Mouse (Mus musculus): ENCODE data around the gene Tmem136.
A peak's percentile ranks its signal among the peaks of the same experiment; 100 is the strongest.
"Not testable (repeated sequence)": the region's sequence is repeated elsewhere in the genome, so short reads cannot be mapped to it uniquely, and the experiment has no call there.

Gene Tmem136

DNA sequence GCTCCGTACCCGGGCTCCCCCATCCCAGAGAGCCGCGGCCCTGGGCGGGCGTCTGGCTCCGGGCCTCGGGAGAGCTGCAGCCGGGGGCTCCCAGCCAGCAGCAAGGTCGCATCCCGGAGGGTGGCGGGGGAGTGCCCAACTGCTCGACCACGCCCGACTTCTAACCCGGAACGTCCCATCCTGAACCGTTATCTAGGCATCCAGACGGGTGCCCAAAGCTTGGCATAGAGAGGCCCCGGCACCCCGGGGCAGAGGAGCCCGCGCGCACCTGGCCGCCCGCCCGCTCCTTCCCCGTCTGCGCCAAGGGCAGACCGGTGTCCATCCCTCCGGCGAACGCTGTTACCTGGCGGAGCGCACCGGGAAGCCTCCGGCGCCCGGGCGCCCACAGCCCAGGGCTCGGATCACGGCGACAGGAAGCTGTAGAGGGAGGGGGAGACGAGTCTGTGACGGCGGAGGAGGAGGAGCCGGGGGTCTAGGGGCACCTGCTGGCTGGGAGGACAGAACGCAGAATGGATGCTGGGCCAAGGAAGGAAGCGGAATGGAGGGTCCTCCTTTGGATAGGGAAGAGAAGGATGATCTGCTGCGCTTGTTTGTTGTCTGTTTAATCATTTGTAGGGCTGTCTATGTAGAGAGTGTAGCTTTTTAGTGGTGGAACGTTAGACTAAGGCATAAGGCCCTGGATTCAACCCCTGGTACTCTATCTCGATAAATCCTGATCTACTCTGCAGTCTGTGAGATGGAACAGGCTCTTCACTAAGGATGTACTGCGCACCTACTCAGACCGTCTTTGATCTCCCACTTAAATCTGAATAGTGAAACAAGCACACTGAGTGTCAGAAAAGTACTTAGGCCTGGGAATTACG lies at the start of gene Tmem136:
Tmem136 (minus strand) TSS at position 437 of the 863 bp plus-strand sequence.
- peak in 1 of 2 experiments; percentile 14 for DNase-seq (ENCODE audit: low spot score in 2 of 2)

DNA sequence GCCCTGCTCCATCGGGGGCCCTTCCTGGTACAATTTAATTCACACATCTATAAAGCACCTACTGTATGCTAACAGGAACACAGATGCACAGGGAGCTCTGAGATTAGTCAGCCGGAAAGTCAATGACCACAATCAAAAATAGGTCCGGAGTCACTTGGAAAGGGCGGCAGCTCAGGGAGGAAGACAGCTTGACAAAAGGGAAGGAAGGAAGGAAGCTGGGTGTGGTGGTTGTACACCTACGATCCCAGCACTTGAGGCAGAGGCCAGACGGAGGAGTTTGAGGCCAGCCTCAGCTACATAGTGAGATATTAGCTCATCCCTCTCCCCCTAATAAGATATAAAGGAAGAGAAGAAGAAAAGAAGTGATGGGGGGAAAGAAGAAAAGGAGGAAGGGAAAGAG lies 39.6 kb upstream of the Tmem136 start:
- DNase-seq (ENCODE audit: low spot score in 2 of 2): no peak

- DNase-seq (ENCODE audit: low spot score in 2 of 2): no peak
Measured at GRCm38 (mm10) chr9:43151779-43152178, 35.4 kb upstream of the Tmem136 start.

DNA sequence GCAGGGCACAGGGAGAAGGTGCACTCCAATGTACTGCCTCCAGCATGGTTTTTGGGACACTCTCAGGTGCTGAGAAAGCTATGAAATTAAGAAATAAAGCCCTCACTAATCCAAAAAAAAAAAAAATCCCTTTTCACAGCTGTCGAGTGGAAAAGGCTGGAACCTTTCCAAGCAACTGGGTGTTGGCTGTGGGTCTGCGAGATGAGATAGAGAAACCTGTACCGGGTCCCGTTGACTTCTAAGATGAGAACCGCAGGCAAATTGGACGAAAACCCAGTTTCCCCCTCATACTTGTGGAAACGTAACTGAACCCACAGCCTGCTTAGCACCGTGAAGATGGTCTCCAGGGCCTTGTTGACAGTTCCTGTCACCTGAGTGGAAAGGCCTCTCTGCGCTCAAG lies 34.6 kb upstream of the Tmem136 start:
- no peak for DNase-seq (ENCODE audit: low spot score in 2 of 2)

GRCm38 (mm10) chr9:43150075-43150474 lies 33.7 kb upstream of the Tmem136 start:
- DNase-seq (ENCODE audit: low spot score in 2 of 2): no peak

DNA sequence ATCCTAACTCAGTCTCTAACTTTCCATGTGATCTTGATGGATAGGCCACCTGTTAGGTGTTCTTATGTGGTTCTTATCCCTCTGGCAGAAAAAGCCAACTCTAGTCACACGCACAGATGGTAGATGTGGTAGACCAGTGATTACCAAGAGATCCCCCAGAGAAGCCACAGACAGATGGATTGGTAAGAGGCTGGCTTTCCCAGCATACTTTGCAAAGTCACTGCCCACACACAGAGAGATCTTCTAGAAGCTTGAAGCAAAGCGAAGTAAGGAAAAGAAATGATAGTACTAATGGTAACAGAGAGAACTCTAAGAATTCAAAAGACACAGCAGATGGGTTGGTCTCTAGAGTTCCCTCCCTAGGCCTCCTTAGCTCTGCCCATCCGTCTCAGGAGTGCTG lies 33.1 kb upstream of the Tmem136 start:
- no peak for DNase-seq (ENCODE audit: low spot score in 2 of 2)

DNA sequence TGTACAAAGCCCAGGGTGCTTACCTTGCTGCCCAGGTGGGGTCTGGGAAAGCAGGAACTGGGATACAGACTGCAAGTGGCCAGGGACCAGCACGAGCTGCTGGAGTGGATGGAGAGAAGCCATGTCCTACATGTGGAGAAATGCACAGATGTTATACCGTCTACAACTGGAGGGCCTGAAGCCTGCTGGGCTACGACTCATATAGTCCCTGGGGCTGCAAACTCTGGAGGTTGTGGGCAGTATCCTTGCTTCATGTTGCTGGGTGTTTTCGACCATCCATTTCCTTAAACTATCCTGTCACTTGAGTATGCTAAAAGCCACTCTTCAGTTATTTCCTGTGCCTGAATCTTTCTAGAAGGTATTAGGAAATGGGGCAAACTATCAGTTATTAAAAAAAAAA lies 28.8 kb upstream of the Tmem136 start:
- DNase-seq (ENCODE audit: low spot score in 2 of 2): no peak

GRCm38 (mm10) chr9:43144206-43144810 lies 27.9 kb upstream of the Tmem136 start:
- DNase-seq (ENCODE audit: low spot score in 2 of 2): no peak

DNA sequence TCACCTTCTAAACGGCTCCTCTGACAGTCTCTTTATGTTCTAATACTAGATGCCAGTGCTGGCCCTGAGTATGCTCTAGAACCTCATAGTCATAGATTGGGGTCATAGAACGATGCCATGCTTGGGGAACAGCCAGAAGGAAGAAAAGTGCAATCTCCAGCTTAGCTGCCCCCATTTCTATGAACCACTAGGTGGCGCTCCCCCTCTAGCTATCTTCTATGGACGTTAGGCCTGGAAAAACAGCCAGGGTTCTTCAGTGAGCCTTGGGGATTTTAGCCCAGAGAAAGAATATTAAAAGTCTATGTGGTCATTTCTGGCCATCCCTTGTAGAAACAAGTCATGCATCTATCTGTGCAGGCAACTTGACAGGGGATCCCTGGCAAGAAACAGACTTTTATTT lies 25.5 kb upstream of the Tmem136 start:
- DNase-seq (ENCODE audit: low spot score in 2 of 2): peak in 1 of 2 experiments; percentile 45

DNA sequence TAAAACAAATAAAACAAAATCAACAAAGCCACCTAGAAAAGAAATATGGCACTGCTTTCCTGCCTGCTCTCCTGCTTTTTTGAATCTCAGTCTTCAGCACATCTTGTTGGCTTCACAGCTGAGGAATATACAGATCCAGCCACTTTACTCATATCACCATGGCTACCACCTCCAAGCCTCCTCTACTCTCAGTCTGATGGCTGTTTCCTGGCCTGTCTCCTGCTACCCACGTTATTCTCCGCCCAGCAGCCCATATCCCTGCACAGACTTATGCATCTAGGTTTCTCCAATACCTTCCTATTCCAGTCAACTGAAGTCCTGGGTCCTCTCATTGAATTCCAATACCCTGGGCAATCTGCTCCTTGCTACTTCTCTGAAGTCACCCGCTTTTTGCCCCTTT lies 17.2 kb upstream of the Tmem136 start:
- no peak for DNase-seq (ENCODE audit: low spot score in 2 of 2)

DNA sequence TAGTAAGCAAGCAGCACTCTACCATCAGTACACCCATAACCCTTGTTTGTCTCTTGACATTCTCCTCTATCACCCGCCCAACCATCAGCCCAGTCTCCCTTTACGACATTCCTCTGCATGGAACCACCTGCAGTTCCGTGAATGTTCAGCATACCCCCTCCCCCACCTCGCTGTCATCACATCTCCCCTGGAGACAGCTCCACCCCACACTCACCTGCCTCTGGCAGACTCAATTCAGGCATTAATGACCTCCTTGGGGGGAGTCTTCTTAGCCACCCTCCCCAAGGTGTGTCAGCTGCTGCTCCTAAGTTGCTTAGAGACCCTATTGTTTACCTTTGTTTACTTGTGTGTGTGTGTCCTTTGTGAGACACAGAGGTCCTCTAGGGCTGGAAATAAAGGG lies 16.0 kb upstream of the Tmem136 start:
- DNase-seq (ENCODE audit: low spot score in 2 of 2): no peak

- no peak for DNase-seq (ENCODE audit: low spot score in 2 of 2)
Measured at GRCm38 (mm10) chr9:43131940-43132339, 15.6 kb upstream of the Tmem136 start.

DNA sequence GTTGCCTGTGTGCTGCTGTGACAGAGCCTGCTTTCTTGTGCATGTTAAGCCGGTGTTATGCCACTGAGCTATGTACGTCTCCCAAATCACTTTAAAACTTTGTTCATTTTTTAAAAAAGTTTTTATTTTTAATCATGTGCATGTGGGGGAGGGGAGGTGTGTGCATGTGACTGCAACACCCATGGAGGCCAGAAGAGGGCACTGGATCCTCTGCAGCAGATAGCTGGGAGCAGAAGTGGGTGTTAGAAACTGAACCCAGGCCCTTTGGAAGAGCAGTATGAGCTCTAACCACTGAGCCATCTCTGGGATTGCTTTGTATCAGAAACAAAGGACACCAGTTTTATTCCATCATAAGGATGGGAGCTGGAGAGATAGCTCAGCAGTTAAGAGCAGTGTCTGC lies 14.3 kb upstream of the Tmem136 start:
- DNase-seq (ENCODE audit: low spot score in 2 of 2): no peak

DNA sequence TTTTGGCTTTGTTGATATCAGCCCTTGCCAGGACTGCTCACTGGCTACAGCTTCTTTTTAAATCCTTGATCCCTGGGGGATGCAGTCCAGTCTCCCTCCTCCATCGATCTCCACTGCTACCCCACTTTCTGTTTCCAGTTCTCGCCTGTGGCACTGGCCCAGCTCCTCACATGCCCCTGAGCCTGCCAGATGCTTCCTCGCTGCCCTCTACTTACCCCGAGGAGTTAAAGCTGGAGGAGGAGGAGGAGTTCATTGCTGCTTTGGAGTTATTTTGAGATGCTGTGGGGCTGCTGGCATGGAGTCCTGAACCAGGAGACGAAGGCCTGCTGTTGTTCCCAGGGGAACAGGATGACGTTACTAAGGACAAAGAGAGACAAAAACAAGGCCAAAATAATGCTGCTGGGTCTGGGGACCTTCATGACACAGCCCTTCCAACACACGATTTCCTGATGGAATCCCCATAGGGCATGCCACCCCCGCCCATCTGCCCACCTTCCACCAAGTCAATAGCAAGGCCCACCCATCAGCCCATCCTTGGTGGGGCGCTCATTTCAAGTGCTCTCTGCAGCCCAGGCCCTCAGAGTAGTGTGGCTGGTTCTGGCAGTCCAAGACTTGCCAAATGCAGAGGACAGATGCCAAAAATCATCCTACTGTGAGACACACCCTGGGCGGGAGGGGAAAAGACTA lies 10.9 kb upstream of the Tmem136 start:
- no peak for DNase-seq (ENCODE audit: low spot score in 2 of 2)

- DNase-seq (ENCODE audit: low spot score in 2 of 2): no peak
Measured at GRCm38 (mm10) chr9:43122379-43122778, 6.0 kb upstream of the Tmem136 start.

GRCm38 (mm10) chr9:43121948-43122347 lies 5.6 kb upstream of the Tmem136 start:
- not testable (repeated sequence) for DNase-seq (ENCODE audit: low spot score in 2 of 2)

DNA sequence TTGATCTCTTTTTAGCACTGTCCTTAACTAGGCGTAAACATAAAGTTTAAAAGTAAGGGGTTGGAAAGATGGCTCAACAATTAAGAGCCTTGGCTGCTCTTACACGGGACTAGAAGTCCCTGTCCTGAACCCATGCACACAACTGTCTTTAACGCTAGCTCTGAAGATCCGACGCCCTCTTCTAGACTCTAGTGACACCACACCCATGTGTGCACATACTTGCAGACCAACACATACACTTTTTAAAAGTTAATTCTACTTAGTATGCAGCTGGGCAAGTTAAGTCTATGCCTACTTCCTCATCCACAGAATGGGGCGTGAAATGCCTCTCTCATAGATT lies 597 bp upstream of the Tmem136 start:
- no peak for DNase-seq (ENCODE audit: low spot score in 2 of 2)

DNA sequence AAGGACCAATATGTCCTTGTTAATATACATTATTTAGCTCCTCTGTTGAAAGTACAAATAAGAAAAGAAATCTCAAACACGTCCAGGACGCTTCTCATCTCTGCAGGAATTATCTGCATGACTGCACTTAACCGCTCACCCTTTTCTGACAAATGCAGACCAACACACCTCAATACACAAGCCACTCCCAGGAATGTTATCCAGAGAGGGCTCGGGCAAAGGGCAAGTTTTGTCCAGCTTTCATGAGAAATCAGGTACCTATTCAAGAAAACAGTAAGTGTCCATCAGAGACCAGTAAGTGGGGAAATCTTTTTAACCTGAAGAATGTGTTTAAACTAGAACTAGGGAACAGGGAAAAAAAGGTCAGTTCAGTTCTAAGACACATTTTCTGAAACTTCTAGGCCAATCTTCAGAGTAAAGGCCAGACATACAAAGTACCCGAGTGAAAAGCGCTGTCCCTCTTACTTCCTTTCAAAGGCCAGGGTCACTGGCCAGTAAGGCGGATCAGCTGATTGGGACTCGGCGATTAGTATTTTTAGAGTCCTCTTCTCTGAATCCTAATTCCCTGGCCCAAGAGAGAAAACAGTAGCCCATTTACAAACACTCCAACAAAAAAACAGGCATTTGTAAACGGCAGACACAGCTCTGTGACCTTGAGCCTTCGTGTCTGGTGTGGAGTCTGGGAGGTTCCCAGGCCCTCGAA lies 788 bp downstream of the Tmem136 start:
- DNase-seq (ENCODE audit: low spot score in 2 of 2): no peak

DNA sequence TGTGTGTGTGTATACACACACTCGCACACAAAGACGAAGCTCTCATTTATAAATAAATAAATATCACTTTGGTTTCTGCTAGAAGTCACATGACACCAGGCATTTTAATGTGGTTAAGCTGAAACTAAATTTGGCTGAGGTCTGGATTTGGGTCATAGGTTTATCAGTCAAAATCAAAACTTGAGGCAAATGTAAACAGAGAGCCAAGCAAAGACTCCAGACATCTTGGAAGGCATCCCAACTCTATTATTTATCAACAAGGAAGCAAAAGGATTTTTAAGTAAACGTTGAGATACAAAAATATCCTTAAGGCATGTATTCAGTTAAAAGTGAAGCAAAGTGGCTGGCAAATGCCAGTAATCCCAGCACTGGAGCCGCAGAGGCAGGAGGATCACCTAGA lies 1.5 kb downstream of the Tmem136 start:
- no peak for DNase-seq (ENCODE audit: low spot score in 2 of 2)

DNA sequence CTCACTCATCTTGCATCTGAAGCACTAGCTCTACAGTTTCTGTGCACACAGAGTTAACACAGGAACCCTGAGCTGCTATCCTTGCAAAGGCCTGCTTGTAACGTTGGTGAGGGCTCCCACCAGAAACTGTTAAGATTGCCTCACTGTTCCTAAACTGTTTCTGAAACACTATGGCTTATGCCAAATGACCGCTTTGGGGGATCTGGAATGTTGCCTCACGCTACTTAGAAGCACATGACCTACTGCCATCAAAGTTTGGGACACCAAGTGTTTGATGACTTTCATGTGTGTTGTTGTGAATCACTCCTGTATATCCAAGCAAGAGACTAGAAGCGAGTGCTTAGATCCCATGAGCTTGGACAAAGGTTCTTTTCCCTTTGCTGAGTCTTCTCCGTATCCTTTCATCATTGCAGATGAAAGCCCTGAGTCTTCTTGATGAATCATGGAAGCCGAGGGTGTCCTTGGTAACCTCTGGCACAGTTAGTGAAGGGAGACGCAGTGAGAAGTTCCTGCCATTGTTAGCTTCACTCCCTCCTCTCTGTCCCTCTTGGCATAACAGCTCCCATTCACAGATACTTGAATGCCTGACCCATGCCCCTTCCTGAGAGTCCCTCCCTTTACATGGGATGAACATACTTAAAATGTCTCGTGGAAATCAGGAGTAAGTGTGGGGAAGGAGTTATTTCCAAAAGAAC lies 5.9 kb downstream of the Tmem136 start:
- no peak for DNase-seq (ENCODE audit: low spot score in 2 of 2)

GRCm38 (mm10) chr9:43109125-43109524 lies 7.2 kb downstream of the Tmem136 start:
- DNase-seq (ENCODE audit: low spot score in 2 of 2): no peak

- DNase-seq (ENCODE audit: low spot score in 2 of 2): no peak
Measured at GRCm38 (mm10) chr9:43108721-43109120, 7.6 kb downstream of the Tmem136 start.

Measured in thymus, postnatal 10 days (tissue).